Mouse (Mus musculus) heart, adult 2 months (tissue): ENCODE measurements at regions not wholly inside any gene's neighbourhood (a gene's known extent, or its start where the extent isn't known, plus 50 kb on each side); places are given as distances from the start of the nearest gene placed in this dataset.

Experiments used
- CTCF ChIP-seq: fragments of 200-600 bp; IDR thresholded peaks from 2 replicates; pipeline ENCODE4 v1.8.1; 2022; ENCODE audit warnings: antibody characterized with exemption, mild to moderate bottlenecking, moderate library complexity
- EP300 ChIP-seq: fragments of 200-500 bp; IDR thresholded peaks from 2 replicates; pipeline ENCODE4 v1.6.1; 2011; ENCODE audit warnings: low read depth, low read length, control low read depth; ENCODE audit not compliant: insufficient read depth
- POLR2A ChIP-seq: fragments of 200-500 bp; IDR thresholded peaks from 2 replicates; pipeline ENCODE4 v1.6.1; 2011; ENCODE audit warnings: mild to moderate bottlenecking, low read depth, low read length, control low read depth; ENCODE audit not compliant: insufficient read depth

GRCm38 (mm10) chr2:137847901-137848300 is 408.5 kb upstream of the Btbd3 start:
- no peak for TF ChIP-seq CTCF
- TF ChIP-seq EP300: no peak
- no peak for TF ChIP-seq POLR2A
